Mouse (Mus musculus) limb, embryonic 12.5 days (tissue): ENCODE measurements around the gene Hoxa5. TPM values are rescaled to one million over a fixed set of nuclear protein-coding genes. Genes with fewer than 3 reads are reported as not detected.
A peak's percentile ranks its signal among the peaks of the same experiment; 100 is the strongest.

Source experiments
- ATAC-seq: fragments of 200-750 bp; cut with Nextera tagmentation; 2 replicates; pipeline ENCODE4 v1.8.0; 2017; ENCODE audit warnings: low read depth, moderate TSS enrichment; ENCODE audit not compliant: insufficient number of reproducible peaks, insufficient read depth, low FRiP score, low TSS enrichment
- H3K27ac ChIP-seq: fragments of 300-500 bp; sonication (generic); 2 replicates; pipeline ENCODE4 v1.5.1; 2016; ENCODE audit warnings: mild to moderate bottlenecking, moderate library complexity
- H3K27me3 ChIP-seq: fragments of 300-500 bp; sonication (generic); 2 replicates; pipeline ENCODE4 v1.6.1; 2016; ENCODE audit warnings: mild to moderate bottlenecking, moderate library complexity
- H3K36me3 ChIP-seq: fragments of 300-500 bp; sonication (generic); 2 replicates; pipeline ENCODE4 v1.6.1; 2016; ENCODE audit warnings: mild to moderate bottlenecking, moderate library complexity
- H3K4me1 ChIP-seq: fragments of 300-500 bp; sonication (generic); replicated peaks from 2 replicates; pipeline ENCODE4 v1.6.1; 2016
- H3K4me2 ChIP-seq: fragments of 300-500 bp; sonication (generic); 2 replicates; pipeline ENCODE4 v1.6.1; 2016; ENCODE audit warnings: mild to moderate bottlenecking, moderate library complexity
- H3K4me3 ChIP-seq: fragments of 300-500 bp; sonication (generic); replicated peaks from 2 replicates; pipeline ENCODE4 v1.5.1; 2016; ENCODE audit warnings: mild to moderate bottlenecking
- H3K9ac ChIP-seq: fragments of 300-500 bp; sonication (generic); replicated peaks from 2 replicates; pipeline ENCODE4 v1.6.1; 2016; ENCODE audit warnings: mild to moderate bottlenecking, moderate library complexity
- H3K9me3 ChIP-seq: fragments of 300-500 bp; sonication (generic); 2 replicates; pipeline ENCODE4 v1.6.1; 2016; ENCODE audit warnings: mild to moderate bottlenecking, moderate library complexity
- WGBS: fragments of 180-500 bp; shearing (Covaris S2); methylation state at CpG from one replicate; pipeline ENCODE4 v1.1.7; 2016; 5-methylcytosine and 5-hydroxymethylcytosine counted together
- polyA plus RNA-seq: library from polyadenylated mRNA; unstranded; fragments of >200 nt; fragmentation: Nextera tagmentation; extraction: Ambion mirVana; gene quantifications from 2 replicates; pipeline ENCODE4 v1.2.1, GENCODE M21; 2016

The Hoxa5 gene
- polyA plus RNA-seq, 1 experiment from 2014 or later, result 9.2 TPM

- Histone ChIP-seq H3K9me3 (no peaks in the 10 kb centered on the region), H3K4me2 (peak overlapping the region; percentile 96), H3K36me3 (peaks cover 17% of the 10 kb centered on the region), H3K4me3 (peak overlapping the region; percentile 79), H3K27ac (peak overlapping the region; percentile 69), H3K4me1 (peaks cover 74% of the 10 kb centered on the region), H3K27me3 (peaks cover 28% of the 10 kb centered on the region; the same call in 1 of the 2 replicates), H3K9ac (peak overlapping the region; percentile 72)
- 4% methylated on average over 18 of the region's 18 CpGs for WGBS
- ATAC-seq, result no peak
Measured at GRCm38 (mm10) chr6:52208868-52209684, 4.7 kb upstream of the Hoxa5 start.

GRCm38 (mm10) chr6:52208072-52208867, 3.9 kb upstream of the Hoxa5 start, which contains the start of gene Hoxa6:
Hoxa6 (minus strand) TSS chr6:52208722.
- Histone ChIP-seq H3K4me3 (peak within 1 kb of the TSS; percentile 79), H3K27ac (peak within 1 kb of the TSS; percentile 69), H3K4me2 (peak within 1 kb of the TSS; percentile 96), H3K27me3 (peaks cover 33% of the 10 kb centered on the region; the same call in 1 of the 2 replicates), H3K36me3 (peaks cover 25% of the 10 kb centered on the region), H3K9me3 (no peaks in the 10 kb centered on the region), H3K4me1 (peaks cover 80% of the 10 kb centered on the region), H3K9ac (peak within 1 kb of the TSS; percentile 72)
- ATAC-seq, result no peak
- WGBS, result under 1% methylated on average over 45 of the region's 47 CpGs

DNA sequence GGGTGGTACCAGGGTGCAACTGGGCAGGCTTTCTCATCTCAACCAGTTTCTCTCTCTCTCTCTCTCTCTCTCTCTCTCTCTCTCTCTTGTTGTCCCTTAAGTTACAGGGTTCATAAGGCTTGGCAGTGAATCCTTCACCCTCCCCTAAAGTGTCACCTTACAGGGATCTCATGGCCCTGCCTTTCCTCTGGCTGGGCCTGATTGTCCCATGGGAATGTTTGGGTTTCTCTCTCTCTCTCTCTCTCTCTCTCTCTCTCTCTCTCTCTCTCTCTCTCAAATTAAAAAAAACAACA, 3.2 kb upstream of the Hoxa5 start:
- Histone ChIP-seq H3K4me1 (peaks cover 86% of the 10 kb centered on the region), H3K27ac (no peak overlapping the region), H3K9me3 (no peaks in the 10 kb centered on the region), H3K36me3 (peaks cover 28% of the 10 kb centered on the region), H3K9ac (peak overlapping the region; percentile 50; the same call in 1 of the 2 replicates), H3K4me2 (peak overlapping the region; percentile 96), H3K4me3 (peak overlapping the region; percentile 79), H3K27me3 (peaks cover 33% of the 10 kb centered on the region; the same call in 1 of the 2 replicates)
- no peak for ATAC-seq

DNA sequence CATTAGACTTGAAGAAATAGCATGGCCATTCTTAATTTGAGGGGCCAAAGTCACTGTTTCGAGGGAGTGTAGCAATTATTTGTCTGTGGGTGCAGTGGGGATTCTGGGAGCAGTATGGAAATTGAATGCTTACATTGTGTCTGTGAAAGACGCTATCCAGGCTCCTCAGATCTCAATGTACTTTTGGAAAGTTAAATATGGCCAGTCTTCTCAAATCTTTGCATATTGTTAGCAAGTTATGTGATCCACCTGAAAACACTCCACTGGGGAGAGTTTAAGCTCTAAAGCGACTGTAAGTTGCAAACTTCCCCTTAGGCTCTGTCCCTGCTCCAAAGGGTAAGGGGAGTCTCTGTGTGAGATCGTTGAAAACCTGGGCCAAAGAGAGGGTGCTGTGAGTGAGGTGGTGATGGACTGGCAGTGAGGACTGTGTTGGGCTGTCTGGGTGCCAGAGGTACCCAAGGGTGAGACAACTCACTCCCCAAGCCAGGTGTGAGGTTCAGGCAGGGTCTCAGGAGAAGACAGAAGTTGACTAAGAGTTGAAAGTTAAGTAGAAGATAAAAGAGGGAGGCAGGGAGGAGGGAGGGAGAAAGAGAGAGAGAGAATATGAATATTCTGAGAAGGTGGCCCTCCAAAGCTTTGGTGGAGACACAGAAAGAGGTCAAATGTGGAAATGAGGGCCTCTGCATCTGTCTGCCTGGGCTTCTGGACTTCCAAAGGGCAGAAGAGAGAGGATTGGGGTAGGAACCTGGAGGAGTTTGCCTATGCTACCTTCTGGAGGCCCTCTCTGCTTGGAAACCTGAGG, 2.7 kb upstream of the Hoxa5 start:
- WGBS, result 12% methylated on average over 4 of the region's 4 CpGs
- Histone ChIP-seq H3K36me3 (peaks cover 32% of the 10 kb centered on the region), H3K27me3 (peaks cover 33% of the 10 kb centered on the region; the same call in 1 of the 2 replicates), H3K4me2 (peak overlapping the region; percentile 96), H3K4me3 (peak overlapping the region; percentile 50), H3K9ac (peak overlapping the region; percentile 50; the same call in 1 of the 2 replicates), H3K9me3 (no peaks in the 10 kb centered on the region), H3K27ac (0 out of 2 replicates have a peak overlapping the region, but pooled peaks have one; percentile 35), H3K4me1 (peaks cover 88% of the 10 kb centered on the region)
- ATAC-seq, result no peak

GRCm38 (mm10) chr6:52205638-52206621, 1.5 kb upstream of the Hoxa5 start:
- ATAC-seq, result no peak
- no peaks in the 10 kb centered on the region for H3K9me3 ChIP-seq
- H3K9ac ChIP-seq, result peak overlapping the region; percentile 50
- peak overlapping the region; percentile 60; the same call in 1 of the 2 replicates for H3K27ac ChIP-seq
- H3K4me1 ChIP-seq, result peaks cover 93% of the 10 kb centered on the region
- H3K27me3 ChIP-seq, result peaks cover 33% of the 10 kb centered on the region; the same call in 1 of the 2 replicates
- peaks cover 41% of the 10 kb centered on the region for H3K36me3 ChIP-seq
- H3K4me2 ChIP-seq, result peak overlapping the region; percentile 96
- 7% methylated on average over 55 of the region's 55 CpGs for WGBS
- peak overlapping the region; percentile 50 for H3K4me3 ChIP-seq

GRCm38 (mm10) chr6:52205221-52205620, 834 bp upstream of the Hoxa5 start:
- peaks cover 94% of the 10 kb centered on the region for H3K4me1 ChIP-seq
- WGBS, result 5% methylated on average over 14 of the region's 14 CpGs

DNA sequence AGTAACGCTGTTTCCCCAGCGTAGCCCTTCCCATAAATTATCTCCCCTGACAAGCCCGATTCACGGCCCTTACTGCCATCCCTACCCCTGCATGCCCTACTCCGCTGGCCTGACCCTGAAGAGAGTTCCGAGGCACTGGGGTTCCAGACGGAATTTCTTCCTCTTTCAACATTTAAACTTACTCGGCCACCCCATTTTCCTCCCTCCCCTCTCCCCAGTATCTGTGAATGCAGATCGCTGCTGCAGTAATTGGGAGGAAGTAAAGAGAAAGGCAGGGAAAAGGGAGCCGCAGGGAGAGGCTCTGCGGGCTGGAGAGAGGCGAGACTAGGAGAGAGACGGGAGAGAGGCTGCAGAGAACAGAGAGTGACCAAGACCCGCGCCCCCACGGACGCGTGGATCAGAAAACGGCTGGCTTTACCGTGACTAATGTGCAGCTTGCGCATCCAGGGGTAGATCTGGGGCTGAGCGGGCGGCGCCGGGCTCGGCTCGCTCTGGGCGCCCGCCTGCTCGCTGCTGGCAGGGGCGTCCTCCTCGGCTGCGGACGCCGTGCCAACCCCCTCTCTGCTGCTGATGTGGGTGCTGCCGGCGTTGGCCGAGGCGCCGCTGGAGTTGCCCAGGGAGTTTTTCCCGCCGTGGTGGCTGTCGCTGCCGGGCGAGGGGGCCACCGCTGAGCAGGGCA, 877 bp downstream of the Hoxa5 start:
- H3K4me1 ChIP-seq, result peaks cover 83% of the 10 kb centered on the region
- WGBS, result 2% methylated on average over 46 of the region's 46 CpGs
- H3K27ac ChIP-seq, result peak overlapping the region; percentile 67
- H3K4me3 ChIP-seq, result peak overlapping the region; percentile 50
- no peak for ATAC-seq
- peak overlapping the region; percentile 80 for H3K9ac ChIP-seq
- peaks cover 31% of the 10 kb centered on the region for H3K27me3 ChIP-seq
- H3K4me2 ChIP-seq, result peak overlapping the region; percentile 96
- no peaks in the 10 kb centered on the region for H3K9me3 ChIP-seq
- peaks cover 48% of the 10 kb centered on the region for H3K36me3 ChIP-seq

More at GRCm38 (mm10) chr6:52205221-52205620, 834 bp upstream of the Hoxa5 start:
- H3K27ac ChIP-seq, result peak overlapping the region; percentile 60; the same call in 1 of the 2 replicates
- H3K27me3 ChIP-seq, result peaks cover 35% of the 10 kb centered on the region; the same call in 1 of the 2 replicates
- peak overlapping the region; percentile 50; the same call in 1 of the 2 replicates for H3K9ac ChIP-seq
- ATAC-seq, result no peak
- no peaks in the 10 kb centered on the region for H3K9me3 ChIP-seq
- H3K36me3 ChIP-seq, result peaks cover 42% of the 10 kb centered on the region
- peak overlapping the region; percentile 50 for H3K4me3 ChIP-seq
- H3K4me2 ChIP-seq, result peak overlapping the region; percentile 96

DNA sequence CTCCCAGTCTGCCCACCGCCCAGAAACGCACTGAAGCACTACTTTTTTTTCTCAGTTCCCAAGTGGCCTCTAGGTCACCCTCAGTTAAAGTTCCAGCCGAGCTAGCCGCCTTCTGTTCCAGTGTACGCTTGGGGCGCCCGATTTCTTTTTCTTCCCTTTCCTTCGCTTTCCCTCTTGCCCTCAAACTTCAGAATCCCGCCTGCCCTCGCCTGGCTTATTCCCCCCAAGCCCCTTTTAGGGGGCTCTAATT, 1.3 kb downstream of the Hoxa5 start:
- H3K4me2 ChIP-seq, result peak overlapping the region; percentile 96
- H3K36me3 ChIP-seq, result peaks cover 48% of the 10 kb centered on the region
- H3K9ac ChIP-seq, result peak overlapping the region; percentile 80
- H3K4me3 ChIP-seq, result peak overlapping the region; percentile 50
- H3K4me1 ChIP-seq, result peaks cover 79% of the 10 kb centered on the region
- peaks cover 31% of the 10 kb centered on the region for H3K27me3 ChIP-seq
- H3K27ac ChIP-seq, result peak overlapping the region; percentile 67; the same call in 1 of the 2 replicates
- WGBS, result 4% methylated on average over 10 of the region's 10 CpGs
- ATAC-seq, result no peak
- H3K9me3 ChIP-seq, result no peaks in the 10 kb centered on the region

DNA sequence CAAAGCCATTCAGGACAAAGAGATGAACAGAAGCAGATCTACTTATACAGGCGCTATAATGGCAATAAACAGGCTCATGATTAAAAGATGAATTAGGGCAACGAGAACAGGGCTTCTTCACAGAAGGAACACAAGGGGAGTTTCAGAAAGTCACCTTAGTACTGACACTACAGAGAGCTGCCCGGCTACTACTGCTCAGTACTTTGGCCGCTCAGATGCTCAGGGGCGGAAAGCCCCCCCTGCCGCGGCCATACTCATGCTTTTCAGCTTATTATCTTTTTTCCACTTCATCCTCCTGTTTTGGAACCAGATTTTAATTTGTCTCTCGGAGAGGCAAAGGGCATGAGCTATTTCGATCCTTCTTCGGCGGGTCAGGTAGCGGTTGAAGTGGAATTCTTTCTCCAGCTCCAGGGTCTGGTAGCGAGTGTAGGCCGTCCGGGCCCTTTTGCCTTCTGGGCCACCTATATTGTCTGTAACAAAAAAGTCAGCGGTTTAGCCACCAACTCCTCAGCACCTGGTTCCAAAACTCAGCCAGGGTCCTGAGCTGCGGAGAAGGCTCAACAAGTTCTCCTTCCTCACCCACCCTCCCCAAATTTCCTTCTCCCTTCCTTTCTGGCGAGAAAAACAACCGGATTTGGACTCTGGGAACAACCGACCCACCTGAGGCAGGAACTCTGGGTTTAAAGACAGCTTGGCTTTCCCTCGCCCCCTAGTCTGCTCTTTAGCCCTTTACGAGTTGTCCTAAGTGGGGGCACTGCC, 1.8 kb downstream of the Hoxa5 start:
- Histone ChIP-seq H3K9ac (peak overlapping the region; percentile 80), H3K27ac (no peak overlapping the region), H3K9me3 (no peaks in the 10 kb centered on the region), H3K36me3 (peaks cover 48% of the 10 kb centered on the region), H3K4me1 (peaks cover 76% of the 10 kb centered on the region), H3K4me3 (peak overlapping the region; percentile 50), H3K4me2 (peak overlapping the region; percentile 96), H3K27me3 (peaks cover 30% of the 10 kb centered on the region)
- ATAC-seq, result no peak
- 17% methylated on average over 22 of the region's 22 CpGs for WGBS
